Comparison of ENCODE assay signal across 26 mouse cellular contexts in the genomic region with DNA sequence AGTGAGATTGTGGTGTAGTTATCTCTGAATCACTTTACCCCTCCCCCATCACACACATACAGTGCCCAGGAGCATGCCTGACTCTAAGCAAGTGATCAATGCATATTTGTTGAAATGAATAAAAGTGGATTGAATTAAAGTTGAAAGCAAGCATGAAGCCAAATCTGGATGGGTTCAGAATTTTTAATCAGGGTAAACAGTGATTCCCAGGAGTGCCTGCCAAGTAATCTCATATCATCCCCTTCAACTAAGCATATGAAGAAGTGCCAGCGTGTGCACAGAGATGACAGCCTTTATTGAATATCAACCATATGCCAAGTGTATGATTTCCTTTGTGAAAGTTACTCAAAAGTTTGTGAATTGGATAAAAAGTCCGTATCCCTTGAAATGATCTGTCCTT.
"Had no signal": no experiment of that assay in that cellular context is flagged by ENCODE, and none has a peak within 500 bp of the region (broad histone marks: within the 10 kb centered on the region; RNA-seq: fewer than 3 reads in every experiment).

No protein-coding gene starts in this region.

- H3K4me1 ChIP-seq: heart, embryonic 13.5 days; heart, embryonic 15.5 days; hindbrain, embryonic 12.5 days; kidney, embryonic 15.5 days; limb, embryonic 13.5 days; limb, embryonic 15.5 days; liver, embryonic 12.5 days had no signal

- H3K9me3 ChIP-seq: heart, embryonic 13.5 days; heart, embryonic 15.5 days; hindbrain, embryonic 12.5 days; kidney, embryonic 15.5 days; limb, embryonic 13.5 days; limb, embryonic 15.5 days; liver, embryonic 12.5 days had no signal

- DNase-seq: gastrocnemius, postnatal 14 days; gastrocnemius, postnatal 36 days; heart, adult 11 months; heart, adult 2 months; heart, postnatal 14 days; heart, postnatal 36 days; kidney, adult 11 months; kidney, adult 2 months; kidney, adult 9 months; kidney, postnatal 14 days; kidney, postnatal 36 days; layer of hippocampus, postnatal 36 days; left cerebral cortex, postnatal 4 days had no signal

- ATAC-seq: hindbrain, embryonic 16.5 days; intestine, embryonic 16.5 days; liver, embryonic 12.5 days had no signal

- H3K4me2 ChIP-seq: heart, embryonic 11.5 days; heart, embryonic 13.5 days; heart, embryonic 15.5 days; hindbrain, embryonic 12.5 days; hindbrain, embryonic 14.5 days; kidney, embryonic 15.5 days; limb, embryonic 13.5 days; limb, embryonic 15.5 days; liver, embryonic 12.5 days had no signal

- H3K4me3 ChIP-seq: heart, adult 2 months; heart, embryonic 13.5 days; heart, embryonic 15.5 days; hindbrain, embryonic 12.5 days; kidney, embryonic 15.5 days; limb, embryonic 13.5 days; limb, embryonic 15.5 days; liver, embryonic 12.5 days had no signal

- H3K27ac ChIP-seq: heart, adult 2 months; heart, embryonic 13.5 days; heart, embryonic 15.5 days; hindbrain, embryonic 12.5 days; hindbrain, embryonic 14.5 days; kidney, embryonic 15.5 days; kidney, postnatal 0 days; limb, embryonic 13.5 days; limb, embryonic 15.5 days; liver, embryonic 12.5 days; liver, embryonic 14.5 days had no signal

- H3K36me3 ChIP-seq: heart, embryonic 13.5 days; heart, embryonic 15.5 days; hindbrain, embryonic 12.5 days; kidney, embryonic 15.5 days; limb, embryonic 13.5 days; limb, embryonic 15.5 days; liver, embryonic 12.5 days had no signal

- H3K9ac ChIP-seq: heart, embryonic 13.5 days; heart, embryonic 15.5 days; hindbrain, embryonic 12.5 days; hindbrain, embryonic 14.5 days; kidney, embryonic 15.5 days; limb, embryonic 13.5 days; limb, embryonic 15.5 days; liver, embryonic 12.5 days; liver, embryonic 14.5 days had no signal

- H3K27me3 ChIP-seq: heart, embryonic 13.5 days; heart, embryonic 15.5 days; hindbrain, embryonic 12.5 days; kidney, embryonic 15.5 days; limb, embryonic 13.5 days; limb, embryonic 15.5 days; liver, embryonic 12.5 days had no signal
